Comparison of ENCODE assay signal across 29 mouse cellular contexts in genomic region chr4:120392341-120392740, GRCm38 (mm10). TPM values are rescaled to one million over a fixed set of nuclear protein-coding genes. Genes with fewer than 3 reads are reported as not detected.
DNase-seq lines count a peak whose midpoint lies in the region; ATAC-seq and TF ChIP-seq lines count a peak whose summit lies in the region.
"Had no signal": no experiment of that assay in that cellular context is flagged by ENCODE, and none has a peak within 500 bp of the region (broad histone marks: within the 10 kb centered on the region; RNA-seq: fewer than 3 reads in every experiment).

No protein-coding gene starts in this region.

- no peaks in the 10 kb centered on the region for H3K9me3 ChIP-seq in heart, embryonic 14.5 days (ENCODE audit: control insufficient read depth, low read length)
- no peaks in the 10 kb centered on the region for H3K9me3 ChIP-seq in intestine, embryonic 15.5 days
- H3K9me3 ChIP-seq in intestine, embryonic 16.5 days (ENCODE audit: control insufficient read depth, low read length): no peaks in the 10 kb centered on the region
- H3K9me3 ChIP-seq: embryonic facial prominence, embryonic 10.5 days; embryonic facial prominence, embryonic 15.5 days; forebrain, embryonic 12.5 days; limb, embryonic 13.5 days; liver, embryonic 15.5 days; midbrain, embryonic 12.5 days; neural tube, embryonic 12.5 days had no signal

- no peak overlapping the region for H3K4me3 ChIP-seq in heart, adult 2 months
- no peak overlapping the region for H3K4me3 ChIP-seq in heart, embryonic 14.5 days (ENCODE audit: control insufficient read depth in 1 of 2, insufficient read depth in 1 of 2, low read depth in 1 of 2, low read length in 2 of 2)
- H3K4me3 ChIP-seq in intestine, embryonic 15.5 days (replicated peaks): no peak overlapping the region
- H3K4me3 ChIP-seq in intestine, embryonic 16.5 days (ENCODE audit: low read length): no peak overlapping the region
- H3K4me3 ChIP-seq: embryonic facial prominence, embryonic 10.5 days; embryonic facial prominence, embryonic 15.5 days; forebrain, embryonic 12.5 days; limb, embryonic 13.5 days; liver, embryonic 15.5 days; midbrain, embryonic 12.5 days; myocyte; neural tube, embryonic 12.5 days had no signal

- peak overlapping the region; percentile 9; the same call in 1 of the 2 replicates for H3K27ac ChIP-seq in heart, adult 2 months
- H3K27ac ChIP-seq in heart, embryonic 14.5 days (replicated peaks in 1 of 2; ENCODE audit: control insufficient read depth in 1 of 2, insufficient read depth in 1 of 2, low read depth in 2 of 2, low read length in 2 of 2): peak overlapping the region; percentile 94 to 95
- H3K27ac ChIP-seq in intestine, embryonic 15.5 days: no peak overlapping the region
- H3K27ac ChIP-seq in intestine, embryonic 16.5 days (ENCODE audit: low read length): no peak overlapping the region
- H3K27ac ChIP-seq: embryonic facial prominence, embryonic 10.5 days; embryonic facial prominence, embryonic 15.5 days; forebrain, embryonic 12.5 days; liver, embryonic 15.5 days; midbrain, embryonic 12.5 days; neural tube, embryonic 12.5 days had no signal

- no peak overlapping the region for H3K9ac ChIP-seq in heart, adult 2 months (ENCODE audit: low read depth, low read length)
- H3K9ac ChIP-seq in heart, embryonic 14.5 days (ENCODE audit: low read length): peak overlapping the region; percentile 42; the same call in 1 of the 2 replicates
- no peak overlapping the region for H3K9ac ChIP-seq in intestine, embryonic 15.5 days
- no peak overlapping the region for H3K9ac ChIP-seq in intestine, embryonic 16.5 days (ENCODE audit: low read depth, low read length)
- H3K9ac ChIP-seq: embryonic facial prominence, embryonic 15.5 days; forebrain, embryonic 12.5 days; forebrain, postnatal 0 days; limb, embryonic 13.5 days; liver, embryonic 15.5 days; lung, embryonic 14.5 days; midbrain, embryonic 12.5 days; neural tube, embryonic 12.5 days had no signal

- TF ChIP-seq CTCF in heart, adult 2 months (IDR thresholded peaks at IDR 0.05): no peak

- WGBS in heart, adult 2 months: 45% methylated on average over 4 of the region's 4 CpGs
- WGBS in heart, embryonic 14.5 days: 15% methylated on average over 4 of the region's 4 CpGs
- 44% methylated on average over 4 of the region's 4 CpGs for WGBS in intestine, embryonic 15.5 days
- 49% methylated on average over 4 of the region's 4 CpGs for WGBS in intestine, embryonic 16.5 days

- intact Hi-C loops in heart, adult 2 months (cut with DNase I): no loop called here

- H3K79me2 ChIP-seq in heart, adult 2 months (replicated peaks; ENCODE audit: control insufficient read depth, insufficient read depth, low read length): no peaks in the 10 kb centered on the region

- no peaks in the 10 kb centered on the region for H3K27me3 ChIP-seq in heart, adult 2 months (ENCODE audit: control insufficient read depth, insufficient read depth, low read length)
- H3K27me3 ChIP-seq in heart, embryonic 14.5 days (ENCODE audit: control insufficient read depth, insufficient read depth, low read length): no peaks in the 10 kb centered on the region
- H3K27me3 ChIP-seq in intestine, embryonic 15.5 days (replicated peaks): no peaks in the 10 kb centered on the region
- H3K27me3 ChIP-seq in intestine, embryonic 16.5 days (replicated peaks; ENCODE audit: control insufficient read depth, insufficient read depth, low read length): no peaks in the 10 kb centered on the region
- H3K27me3 ChIP-seq: embryonic facial prominence, embryonic 15.5 days; liver, embryonic 15.5 days; neural tube, embryonic 12.5 days had no signal

- no peak for TF ChIP-seq POLR2A in heart, adult 2 months (IDR thresholded peaks at IDR 0.05; ENCODE audit: insufficient read depth, low read depth, low read length)

- ATAC-seq in heart, embryonic 14.5 days (ENCODE audit: insufficient number of reproducible peaks, insufficient read depth, low FRiP score, low read depth): no peak
- ATAC-seq in intestine, embryonic 15.5 days: peak; percentile 54; the same call in 1 of the 2 replicates
- ATAC-seq in intestine, embryonic 16.5 days: no peak
- ATAC-seq: forebrain, postnatal 0 days; hindbrain, embryonic 16.5 days had no signal

- no peaks in the 10 kb centered on the region for H3K36me3 ChIP-seq in heart, adult 2 months (ENCODE audit: control insufficient read depth, insufficient read depth, low read length)
- H3K36me3 ChIP-seq in heart, embryonic 14.5 days (ENCODE audit: control insufficient read depth, insufficient read depth, low read length): no peaks in the 10 kb centered on the region
- H3K36me3 ChIP-seq in intestine, embryonic 15.5 days: no peaks in the 10 kb centered on the region
- no peaks in the 10 kb centered on the region for H3K36me3 ChIP-seq in intestine, embryonic 16.5 days (ENCODE audit: control insufficient read depth, insufficient read depth, low read length)
- H3K36me3 ChIP-seq: embryonic facial prominence, embryonic 10.5 days; embryonic facial prominence, embryonic 15.5 days; forebrain, embryonic 12.5 days; limb, embryonic 13.5 days; liver, embryonic 15.5 days; midbrain, embryonic 12.5 days; neural tube, embryonic 12.5 days had no signal

- DNase-seq in heart, adult 2 months: no peak
- DNase-seq in heart, adult 8-10 months (ENCODE audit: low spot score): no peak
- no peak for DNase-seq in heart, adult 9 months (ENCODE audit: low spot score in 2 of 2)
- peak; percentile 26 for DNase-seq in testis, postnatal 10 days (ENCODE audit: low spot score)
- no peak for DNase-seq in testis, postnatal 14 days (ENCODE audit: low spot score)
- DNase-seq: adrenal gland, adult 8-10 months; cerebellum, adult 8-10 months; cerebellum, postnatal 25 days; forebrain, postnatal 0 days; kidney, adult 11 months; kidney, postnatal 14 days; layer of hippocampus, adult 9-11 months; lung, embryonic 14.5 days; right cerebral cortex, adult 18-20 months; spleen, adult 18-20 months; thymus, adult 2 months; thymus, postnatal 36 days had no signal

- TF ChIP-seq EP300 in heart, adult 2 months (IDR thresholded peaks at IDR 0.05; ENCODE audit: insufficient read depth, low read depth, low read length): no peak

- peak overlapping the region; percentile 39 for H3K4me2 ChIP-seq in heart, embryonic 14.5 days (ENCODE audit: low read length)
- no peak overlapping the region for H3K4me2 ChIP-seq in intestine, embryonic 15.5 days (replicated peaks)
- H3K4me2 ChIP-seq in intestine, embryonic 16.5 days (ENCODE audit: low read depth, low read length): no peak overlapping the region
- H3K4me2 ChIP-seq: embryonic facial prominence, embryonic 15.5 days; forebrain, embryonic 12.5 days; liver, embryonic 15.5 days; lung, embryonic 14.5 days; midbrain, embryonic 12.5 days; neural tube, embryonic 12.5 days had no signal

- H3K4me1 ChIP-seq in heart, adult 2 months (ENCODE audit: control insufficient read depth, insufficient read depth, low read length): peaks cover 3% of the 10 kb centered on the region; the same call in 1 of the 2 replicates
- H3K4me1 ChIP-seq in heart, embryonic 14.5 days (ENCODE audit: control insufficient read depth in 2 of 2, insufficient read depth in 2 of 2, low read length in 2 of 2): peaks cover 18 to 59% of the 10 kb centered on the region in 2 experiments
- H3K4me1 ChIP-seq in intestine, embryonic 15.5 days (replicated peaks): peaks cover 6% of the 10 kb centered on the region; the same call in 1 of the 2 replicates
- peaks cover 3% of the 10 kb centered on the region for H3K4me1 ChIP-seq in intestine, embryonic 16.5 days (ENCODE audit: control insufficient read depth, insufficient read depth, low read length)
- H3K4me1 ChIP-seq: embryonic facial prominence, embryonic 15.5 days; neural tube, embryonic 12.5 days had no signal

RNA-seq across cellular contexts. Expression of gene Scmh1, which starts 12.7 kb away (rescaled TPM):
- 10 to 100 TPM; 53.1 to 67.9 TPM for total RNA-seq in heart, adult 2 months (2021)
- polyA plus RNA-seq in heart, adult 2 months (2012; rRNA removed): 48.1 and 63.6 TPM in 2 replicates
- 10 to 100 TPM; 58.6 to 65.6 (median 61.3) TPM for total RNA-seq in heart, adult 8-10 months (2022)
- 81.6 and 85.3 TPM in 2 replicates for polyA plus RNA-seq in heart, embryonic 14.5 days (2014; fragmentation: Nextera tagmentation; extraction: Ambion mirVana)
- 27.5 and 29.1 TPM in 2 replicates for polyA plus RNA-seq in intestine, embryonic 15.5 days (2015; fragmentation: Nextera tagmentation; extraction: Ambion mirVana)
- polyA plus RNA-seq in intestine, embryonic 16.5 days (2015; fragmentation: Nextera tagmentation; extraction: Ambion mirVana): 22.6 and 24.0 TPM in 2 replicates

Comparison
In these comparisons a context has a peak if more than half of its experiments do, and no peak if none do; other contexts are left out.
1. H3K27ac ChIP-seq: peak in heart, adult 2 months (single experiment) and heart, embryonic 14.5 days (2 of 2); none in intestine, embryonic 15.5 days (single experiment) and intestine, embryonic 16.5 days (single experiment).